Mouse (Mus musculus) liver, adult (tissue): ENCODE data around the gene Prrc2a.

ENCODE experiments used
- GATA4 ChIP-seq: IDR thresholded peaks from 2 replicates; pipeline ENCODE4 v1.6.1; 2014; ENCODE audit warnings: mild to moderate bottlenecking, low read length; ENCODE audit not compliant: insufficient replicate concordance

The Prrc2a gene

DNA sequence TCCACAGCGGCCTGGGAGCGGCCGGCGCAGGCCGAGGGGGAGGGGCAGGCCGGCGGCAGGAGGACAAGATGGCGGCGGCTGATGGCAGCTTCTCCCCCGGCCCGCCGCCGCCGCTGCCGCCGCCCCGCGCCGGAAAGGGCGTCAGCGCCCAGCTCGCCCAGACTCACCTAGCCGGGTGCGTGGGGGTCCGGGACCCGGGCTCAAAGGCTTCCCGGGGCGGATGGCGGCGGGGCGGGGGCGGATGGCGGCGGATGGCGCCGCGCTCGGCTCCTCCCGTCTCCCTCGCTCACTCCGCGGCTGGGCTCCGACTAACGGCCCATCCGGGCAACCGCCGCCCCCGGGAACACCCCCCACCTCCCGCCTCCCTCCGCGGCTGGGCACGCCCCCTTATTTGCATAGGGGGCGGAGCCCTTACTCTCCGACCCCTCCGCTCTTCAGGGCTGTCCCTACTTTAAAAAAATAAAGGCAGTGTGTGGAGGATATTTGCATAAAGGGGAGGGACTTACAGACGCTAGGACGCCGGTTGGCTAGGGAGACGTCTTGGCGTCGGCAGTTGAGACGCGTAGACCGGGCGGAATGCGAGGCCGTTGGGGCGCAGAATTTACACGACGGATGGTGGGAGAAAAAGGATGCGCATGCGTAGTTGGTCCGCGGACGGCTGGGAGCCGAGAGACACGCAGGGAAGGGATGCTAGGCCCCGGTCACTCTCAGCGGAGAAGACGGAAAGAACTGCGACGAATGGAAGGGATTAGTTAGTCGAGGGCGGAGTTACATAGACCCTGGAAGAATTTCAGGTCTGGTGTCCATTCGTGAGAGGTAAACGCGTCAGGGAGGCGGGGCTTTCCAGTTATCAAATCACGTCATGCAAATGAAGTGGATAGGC lies at the start of gene Prrc2a:
Prrc2a (minus strand) TSS at position 330 of the 883 bp plus-strand sequence.
- peak; percentile 58; the same call in 1 of the 2 replicates for TF ChIP-seq GATA4

DNA sequence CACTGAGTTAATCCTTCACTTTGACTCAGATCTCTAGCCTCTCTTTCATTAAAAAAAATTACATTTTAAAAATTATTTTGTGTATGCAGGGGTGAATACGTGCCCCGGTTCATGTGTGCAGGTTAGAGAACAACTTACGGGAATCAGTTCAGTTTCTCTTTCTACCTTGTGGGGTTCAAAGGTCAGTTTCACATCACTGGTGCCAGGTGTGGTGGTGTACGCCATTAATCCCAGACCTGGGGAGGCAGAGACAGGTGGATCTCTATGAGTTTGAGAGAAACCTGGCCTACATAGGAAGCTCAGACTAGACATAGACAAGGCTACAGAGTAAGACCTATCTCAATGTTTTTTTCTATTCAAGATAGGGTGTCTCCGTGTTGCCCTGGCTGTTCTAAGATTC lies 48.4 kb upstream of the Prrc2a start:
- TF ChIP-seq GATA4 = no peak

DNA sequence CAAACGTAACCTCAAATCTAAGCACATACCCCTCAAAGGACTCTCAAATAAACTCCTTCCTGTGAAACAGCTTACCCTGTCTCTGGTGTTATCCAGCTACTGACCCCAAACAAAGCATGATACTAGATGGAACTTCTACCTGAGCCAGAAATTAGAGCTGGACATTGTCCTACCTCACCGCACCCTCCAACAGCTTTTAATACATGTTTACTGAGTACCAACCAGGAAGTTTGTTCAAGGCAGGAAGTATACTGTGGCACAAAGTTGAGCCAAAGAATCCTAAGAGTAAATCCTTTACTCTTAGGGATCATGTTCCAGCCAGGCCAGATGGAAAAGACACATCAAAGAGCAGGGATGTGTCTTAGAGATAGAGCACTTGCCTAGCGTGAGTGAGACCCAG lies 45.9 kb upstream of the Prrc2a start:
- no peak for TF ChIP-seq GATA4

DNA sequence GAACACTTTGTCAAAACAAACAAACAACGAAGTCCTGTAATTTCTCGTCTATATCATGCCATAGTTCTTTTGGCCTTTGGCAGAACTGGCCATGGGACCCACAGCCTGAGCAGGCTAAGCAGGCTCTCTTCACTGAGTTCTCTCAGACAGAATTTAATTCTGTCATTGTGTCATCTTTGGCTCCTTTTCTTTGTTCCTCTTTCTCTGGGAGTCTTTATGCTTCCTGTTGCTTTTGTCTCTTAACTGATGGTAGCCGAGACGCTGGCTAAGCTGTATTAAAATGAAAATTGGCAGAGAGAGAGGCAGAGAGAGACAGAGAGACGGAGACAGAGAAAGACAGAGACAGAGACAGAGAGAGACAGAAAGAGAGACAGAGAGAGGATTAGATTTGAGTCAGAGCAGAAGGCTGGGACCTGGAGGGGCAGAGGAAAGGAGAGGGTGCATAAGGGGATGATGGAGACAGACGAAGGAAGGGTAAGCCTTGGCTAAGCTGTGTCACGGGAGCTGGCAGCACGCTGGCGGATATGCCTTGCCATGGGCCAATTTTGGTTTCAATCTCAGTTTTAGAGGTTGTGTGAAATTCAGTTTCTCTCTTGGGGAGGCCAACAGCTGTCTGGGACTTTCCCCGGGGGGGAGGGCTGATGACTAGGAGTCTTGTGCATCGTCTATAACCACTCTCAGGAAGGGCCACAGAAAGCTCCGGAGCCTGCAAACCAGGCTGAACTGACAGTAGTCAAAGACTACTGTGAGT lies 45.3 kb upstream of the Prrc2a start:
- TF ChIP-seq GATA4 = no peak

DNA sequence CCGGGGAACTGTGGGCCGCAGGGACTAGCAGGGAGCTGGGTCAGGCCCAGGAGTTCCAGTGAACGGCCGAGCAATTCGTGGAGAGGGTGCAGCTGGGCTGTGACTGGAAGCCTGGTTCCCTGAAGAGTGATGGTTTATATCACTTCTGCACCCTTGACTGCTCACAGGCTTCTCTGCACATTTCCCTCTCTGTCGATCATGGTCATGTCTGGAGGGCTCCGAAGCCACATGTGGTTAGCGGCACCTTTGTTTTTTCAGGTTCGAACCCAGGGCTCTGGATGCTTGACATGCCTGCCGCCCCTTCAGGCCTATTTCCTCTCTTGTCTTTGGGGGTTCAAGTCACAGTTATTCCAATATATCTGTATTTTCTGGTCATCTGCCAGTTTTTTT lies 40.7 kb upstream of the Prrc2a start:
- no peak for TF ChIP-seq GATA4

DNA sequence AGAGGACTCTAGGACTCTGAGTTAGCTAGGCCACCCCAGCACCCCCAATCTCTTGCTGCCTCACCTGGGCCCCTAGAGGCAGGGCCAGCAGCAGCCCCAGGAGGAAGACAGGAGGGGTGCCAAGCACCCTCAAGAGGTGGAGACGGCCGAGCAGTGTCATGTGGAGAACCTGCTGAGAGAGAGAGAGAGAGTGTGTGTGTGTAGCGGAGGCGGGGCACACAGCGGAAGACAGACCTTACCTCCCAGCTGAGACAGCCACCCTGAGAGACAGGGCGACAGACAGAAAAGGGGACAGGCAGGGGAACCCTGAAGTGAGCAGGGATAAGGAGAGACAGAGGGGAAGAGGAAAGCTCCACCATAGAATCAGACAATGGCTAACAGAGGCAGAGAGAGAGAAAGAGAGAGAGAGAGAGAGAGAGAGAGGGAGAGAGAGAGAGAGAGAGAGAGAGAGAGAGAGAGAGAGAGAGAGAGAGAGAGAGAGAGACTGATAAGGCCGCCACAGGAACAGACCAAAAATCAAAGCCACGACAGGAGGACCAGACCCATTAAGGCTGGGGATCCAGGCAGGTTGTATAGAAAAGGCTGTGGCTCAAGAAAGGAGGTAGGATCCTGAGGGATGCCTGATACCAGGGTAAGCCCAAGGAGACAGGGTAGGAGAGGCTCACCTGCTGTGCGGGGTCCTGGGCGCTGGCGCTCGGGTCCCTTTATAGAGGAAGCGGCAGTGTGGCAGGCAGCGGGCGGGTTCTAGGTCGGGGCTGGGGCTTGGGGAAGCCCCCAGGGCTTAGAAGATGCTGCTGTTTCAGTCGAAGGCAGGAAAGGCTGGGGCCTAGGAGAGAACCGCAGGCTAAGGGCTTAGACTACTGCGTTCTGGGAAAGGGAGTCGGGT lies 40.0 kb upstream of the Prrc2a start, which contains the start of gene Lta:
Lta (minus strand) TSS at position 858 of the 886 bp plus-strand sequence.
- no peak for TF ChIP-seq GATA4

DNA sequence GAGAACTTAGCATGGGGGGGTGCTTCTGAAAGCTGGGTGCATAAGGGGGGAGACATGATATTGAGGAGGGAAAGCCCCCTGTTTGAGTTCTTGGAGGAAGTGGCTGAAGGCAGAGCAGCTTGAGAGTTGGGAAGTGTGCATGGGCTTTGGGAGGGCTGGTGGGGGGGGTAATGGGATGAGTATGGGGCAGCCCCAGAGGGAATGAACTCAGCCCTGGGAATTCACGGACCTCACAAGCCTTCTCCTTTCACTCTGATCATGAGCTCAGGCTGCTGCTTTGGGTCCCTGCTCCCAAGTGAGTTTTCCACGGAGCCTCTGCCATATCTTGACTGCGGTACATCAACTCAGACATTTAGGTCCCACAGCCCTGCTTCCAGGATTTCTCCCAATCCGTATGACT lies 37.7 kb upstream of the Prrc2a start:
- TF ChIP-seq GATA4 = no peak

DNA sequence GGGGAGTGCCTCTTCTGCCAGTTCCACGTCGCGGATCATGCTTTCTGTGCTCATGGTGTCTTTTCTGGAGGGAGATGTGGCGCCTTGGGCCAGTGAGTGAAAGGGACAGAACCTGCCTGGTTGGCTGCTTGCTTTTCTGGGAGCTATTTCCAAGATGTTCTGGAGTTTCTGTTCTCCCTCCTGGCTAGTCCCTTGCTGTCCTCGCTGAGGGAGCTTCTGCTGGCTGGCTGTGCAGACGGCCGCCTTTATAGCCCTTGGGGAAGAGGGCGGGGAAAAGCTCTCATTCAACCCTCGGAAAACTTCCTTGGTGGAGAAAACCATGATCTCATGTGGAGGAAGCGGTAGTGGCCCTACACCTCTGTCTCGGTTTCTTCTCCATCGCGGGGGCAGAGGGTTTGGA lies 37.1 kb upstream of the Prrc2a start, which contains the start of gene Tnf:
Tnf (minus strand) TSS at position 221 of the 400 bp plus-strand sequence.
- TF ChIP-seq GATA4 = no peak

DNA sequence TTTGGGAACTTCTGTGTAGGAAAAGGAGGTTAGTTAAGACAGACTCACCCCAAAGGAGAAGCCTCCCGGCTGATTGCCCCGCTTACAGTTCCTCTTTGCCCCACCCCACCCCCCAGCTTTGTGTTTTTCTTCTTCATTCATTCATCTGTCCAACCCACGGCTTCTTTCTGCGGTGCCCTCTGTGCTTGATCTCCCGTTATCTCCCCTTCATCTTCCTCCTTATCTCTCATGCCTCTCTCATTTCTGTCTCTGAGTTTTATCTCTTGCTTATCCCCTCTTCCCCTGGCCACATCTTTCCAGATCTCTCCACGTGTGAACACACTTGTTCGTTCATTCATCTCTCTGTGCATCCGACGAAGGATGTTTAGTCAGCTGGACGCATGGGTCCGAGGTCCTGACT lies 36.4 kb upstream of the Prrc2a start:
- no peak for TF ChIP-seq GATA4

DNA sequence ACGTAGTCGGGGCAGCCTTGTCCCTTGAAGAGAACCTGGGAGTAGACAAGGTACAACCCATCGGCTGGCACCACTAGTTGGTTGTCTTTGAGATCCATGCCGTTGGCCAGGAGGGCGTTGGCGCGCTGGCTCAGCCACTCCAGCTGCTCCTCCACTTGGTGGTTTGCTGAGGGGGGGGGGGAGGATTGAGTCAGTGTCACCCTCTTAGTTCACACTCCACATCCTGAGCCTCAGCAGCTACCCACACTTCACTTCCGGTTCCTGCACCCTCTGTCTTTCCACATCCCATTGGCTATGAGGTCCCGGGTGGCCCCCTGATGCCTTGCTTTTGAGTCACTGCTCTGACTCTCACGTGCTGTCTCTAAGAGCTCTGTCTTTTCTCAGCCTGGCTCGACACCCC lies 35.7 kb upstream of the Prrc2a start:
- no peak for TF ChIP-seq GATA4

DNA sequence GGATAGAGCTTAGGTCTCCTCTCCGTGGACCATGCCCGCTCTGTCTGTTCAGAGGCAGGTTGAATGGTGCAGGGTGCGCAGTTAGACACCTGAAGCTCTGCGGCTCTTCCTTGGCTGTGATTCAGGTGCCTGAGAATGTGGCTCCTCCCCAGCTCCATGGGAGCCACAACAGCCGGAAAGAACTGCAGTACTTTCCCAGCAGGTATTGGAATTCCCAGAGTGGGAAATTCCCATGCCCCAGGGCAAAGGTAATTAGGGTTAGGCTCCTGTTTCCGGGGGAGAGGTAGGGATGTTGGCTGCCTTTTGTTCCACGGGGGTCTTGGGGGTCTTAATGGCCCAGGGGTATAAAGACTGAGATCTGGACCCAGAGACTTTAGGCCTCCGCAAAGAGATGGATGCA lies 34.2 kb upstream of the Prrc2a start:
- TF ChIP-seq GATA4 = no peak

DNA sequence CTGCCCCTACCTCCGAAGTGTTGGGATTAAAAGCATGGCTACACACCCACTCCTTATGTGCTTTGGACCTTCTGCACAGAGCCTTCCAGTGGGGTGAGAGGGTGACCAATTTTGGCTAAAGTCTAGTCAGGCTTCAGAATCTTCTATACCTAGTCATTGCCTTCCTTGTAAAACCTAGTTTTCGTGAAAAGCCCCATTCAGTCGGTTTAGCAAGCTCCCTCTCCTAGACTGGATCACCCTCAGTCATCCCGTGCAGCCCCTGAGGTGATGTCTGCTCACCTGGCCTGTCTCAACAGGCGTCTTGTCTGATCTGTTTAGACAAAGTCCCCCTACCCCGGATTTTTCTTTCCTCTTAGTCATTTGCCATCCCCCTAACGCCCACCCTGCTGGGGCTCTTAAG lies 33.3 kb upstream of the Prrc2a start:
- TF ChIP-seq GATA4 = no peak

DNA sequence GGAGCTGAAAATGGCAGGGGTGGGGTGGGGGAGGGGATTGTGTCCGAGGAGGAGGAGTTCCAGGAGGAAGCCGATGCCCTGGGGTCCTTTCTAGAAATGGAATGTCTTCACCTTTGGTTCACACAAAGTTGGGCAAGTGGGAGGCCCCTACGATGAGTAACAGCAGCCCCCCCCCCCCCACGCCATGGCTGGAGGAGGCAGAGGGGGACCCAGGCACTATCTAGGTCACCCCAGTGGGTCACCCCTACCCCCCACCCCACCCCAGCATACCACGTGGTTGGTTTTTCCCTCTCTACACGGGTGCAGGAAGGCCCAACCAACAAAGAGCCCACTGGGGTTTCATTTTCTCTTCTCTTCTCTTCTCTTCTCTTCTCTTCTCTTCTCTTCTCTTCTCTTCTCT lies 32.4 kb upstream of the Prrc2a start:
- TF ChIP-seq GATA4 = no peak

DNA sequence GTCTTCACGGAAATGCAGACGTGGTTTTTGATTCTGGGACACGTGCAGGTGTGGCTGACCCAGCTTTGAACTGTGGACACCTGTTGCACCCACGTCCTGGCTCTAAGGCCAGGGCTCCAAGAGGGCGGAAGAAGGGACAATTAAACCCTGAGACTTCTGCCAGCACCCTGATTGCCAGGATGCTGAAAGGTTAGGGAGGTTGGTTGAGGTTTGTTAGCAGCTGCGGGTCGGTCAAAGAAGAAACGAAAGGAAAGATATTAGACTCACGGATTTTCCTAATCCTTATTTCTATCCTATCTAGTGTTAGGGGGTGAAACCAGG lies 31.6 kb upstream of the Prrc2a start:
- no peak for TF ChIP-seq GATA4

DNA sequence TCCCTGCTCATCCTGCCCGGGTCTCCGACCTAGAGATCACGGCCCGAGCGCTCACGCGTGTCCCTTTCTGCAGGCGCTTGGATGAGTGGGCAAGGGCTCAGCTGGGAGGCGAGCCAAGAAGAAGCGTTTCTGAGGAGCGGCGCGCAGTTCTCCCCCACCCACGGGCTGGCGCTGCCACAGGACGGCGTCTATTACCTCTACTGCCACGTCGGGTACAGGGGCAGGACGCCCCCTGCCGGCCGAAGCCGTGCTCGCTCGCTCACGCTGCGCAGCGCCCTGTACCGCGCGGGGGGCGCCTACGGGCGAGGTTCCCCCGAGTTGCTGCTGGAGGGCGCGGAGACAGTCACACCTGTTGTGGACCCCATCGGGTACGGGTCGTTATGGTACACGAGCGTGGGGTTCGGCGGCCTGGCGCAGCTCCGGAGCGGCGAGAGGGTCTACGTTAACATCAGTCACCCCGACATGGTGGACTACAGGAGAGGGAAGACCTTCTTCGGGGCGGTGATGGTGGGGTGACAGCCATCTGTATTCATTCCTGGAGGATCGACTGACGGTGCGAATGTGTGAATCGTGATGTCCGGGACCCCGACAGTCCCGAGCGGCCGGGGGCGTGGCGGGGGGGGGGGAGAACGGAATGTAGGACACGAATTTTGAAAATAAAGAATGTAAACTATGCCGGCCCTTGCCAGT lies 31.1 kb upstream of the Prrc2a start:
- TF ChIP-seq GATA4 = no peak; the same call in 1 of the 2 replicates
